Mouse (Mus musculus) left cerebral cortex, adult 8-10 months (tissue): ENCODE measurements around the gene Pcsk6. TPM values are rescaled to one million over a fixed set of nuclear protein-coding genes. Genes with fewer than 3 reads are reported as not detected.
"Not testable (repeated sequence)": the region's sequence is repeated elsewhere in the genome, so short reads cannot be mapped to it uniquely, and the experiment has no call there.

Source experiments
- DNase-seq, 2 experiments: peaks; one replicate each; pipeline ENCODE4 v3.0.0; 2022; ENCODE audit warnings: low spot score in 2 of 2
- total RNA-seq, 4 experiments: library from RNA; stranded (reverse); gene quantifications; 2 replicates each; pipeline ENCODE4 v1.2.4; 2022

Pcsk6 gene
- total RNA-seq, 4 experiments from 2014 or later, result 12.7 to 16.1 (median 15.1) TPM

DNA sequence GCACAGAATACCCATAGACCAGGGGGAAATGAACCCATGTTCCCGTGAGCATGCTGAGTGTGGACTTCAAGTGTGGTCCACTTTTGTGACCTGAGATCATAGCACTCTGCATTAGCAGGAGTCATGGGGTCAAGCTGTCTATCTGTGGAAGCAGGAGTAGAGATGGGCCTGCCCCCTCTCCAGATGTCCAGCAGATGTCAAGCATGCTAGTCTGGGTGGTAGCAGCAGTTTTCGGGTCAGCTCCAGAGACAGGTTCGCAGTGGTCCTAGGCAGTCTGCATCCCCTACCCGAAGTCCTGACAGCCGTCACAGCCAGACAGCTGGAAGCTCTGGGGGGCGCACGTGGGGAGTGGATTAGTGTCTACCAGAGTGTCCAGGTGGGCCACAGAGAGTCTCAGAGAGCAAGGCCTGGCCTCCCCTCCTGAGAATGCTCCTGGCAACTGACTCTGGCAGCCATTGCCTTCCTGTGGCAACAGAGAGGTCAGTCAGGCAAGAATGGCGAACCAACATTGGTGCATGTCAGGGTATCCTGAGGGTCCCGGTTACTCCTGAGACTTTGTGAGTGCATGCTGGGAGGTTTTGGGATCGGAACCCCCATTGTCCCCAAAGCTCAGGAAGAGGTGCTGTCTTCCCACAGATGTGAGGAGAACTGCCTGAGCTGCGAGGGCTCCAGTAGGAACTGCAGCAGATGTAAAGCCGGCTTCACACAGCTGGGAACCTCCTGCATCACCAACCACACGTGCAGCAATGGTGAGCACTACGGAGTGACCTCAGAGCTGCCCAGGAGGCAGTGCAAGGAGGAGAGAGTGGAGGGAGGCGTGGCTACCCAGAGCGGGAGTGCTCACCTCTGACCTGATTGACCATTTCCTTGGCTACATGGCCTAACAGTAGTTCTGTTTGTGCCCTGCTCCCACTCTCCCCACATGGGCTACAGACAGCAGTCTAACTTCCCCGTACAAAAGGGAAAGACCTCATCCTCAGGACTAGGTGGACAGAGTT lies 185.7 kb downstream of the Pcsk6 start:
- DNase-seq, result no peak

DNA sequence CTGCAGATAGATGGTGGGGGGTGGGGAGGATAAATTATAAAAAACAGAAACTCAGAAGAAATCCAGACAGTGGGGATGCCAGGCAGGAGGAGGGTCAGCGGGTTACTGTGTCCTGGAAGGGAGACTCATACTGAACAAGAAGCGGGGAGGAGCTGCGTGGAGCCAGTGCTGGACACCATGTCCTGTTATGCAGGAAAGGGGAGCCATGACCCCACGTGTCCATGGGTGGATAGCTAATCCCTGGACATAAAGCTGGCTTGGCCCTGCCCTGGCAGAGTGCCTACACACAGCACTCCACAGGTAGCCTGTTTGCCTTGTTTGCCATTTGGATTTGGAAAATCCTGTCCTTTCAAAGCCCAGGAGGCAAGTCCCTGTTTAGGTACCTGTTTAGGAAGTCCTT lies 186.4 kb downstream of the Pcsk6 start:
- DNase-seq, result no peak

DNA sequence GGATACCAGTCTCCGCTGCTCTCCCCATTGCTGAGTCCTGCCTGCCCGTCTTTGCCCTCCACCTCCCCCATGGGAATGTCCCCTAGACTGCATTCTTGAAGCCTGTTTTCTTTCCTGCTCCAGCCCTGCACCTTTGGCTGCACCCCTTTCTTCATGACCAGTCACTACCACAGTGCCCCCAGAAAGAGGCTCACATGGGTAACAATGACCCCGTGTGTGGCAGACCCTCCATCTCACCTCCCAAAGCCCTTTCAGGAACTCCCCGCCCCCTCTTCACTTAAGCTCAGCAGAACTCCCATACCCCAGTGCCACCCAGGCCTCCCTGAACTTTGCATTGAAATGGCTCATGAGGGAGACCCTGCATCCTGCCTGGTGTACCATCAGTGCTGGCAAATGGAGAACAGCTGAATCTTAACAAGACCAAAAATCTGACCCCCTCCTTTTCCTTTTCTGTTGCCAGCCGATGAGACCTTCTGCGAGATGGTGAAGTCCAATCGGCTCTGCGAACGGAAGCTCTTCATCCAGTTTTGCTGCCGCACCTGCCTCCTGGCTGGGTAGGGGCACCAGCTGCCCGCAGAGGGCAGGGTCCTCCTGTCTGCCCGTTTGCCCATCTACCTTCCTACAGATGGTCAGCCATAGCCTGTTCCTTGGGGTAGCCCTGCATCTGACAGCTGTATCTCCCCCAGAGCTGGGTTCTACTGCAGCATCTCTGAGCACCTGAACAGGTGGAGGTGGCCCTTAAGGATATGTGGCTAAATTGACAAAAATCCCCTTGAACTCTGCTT lies 187.1 kb downstream of the Pcsk6 start:
- no peak for DNase-seq

DNA sequence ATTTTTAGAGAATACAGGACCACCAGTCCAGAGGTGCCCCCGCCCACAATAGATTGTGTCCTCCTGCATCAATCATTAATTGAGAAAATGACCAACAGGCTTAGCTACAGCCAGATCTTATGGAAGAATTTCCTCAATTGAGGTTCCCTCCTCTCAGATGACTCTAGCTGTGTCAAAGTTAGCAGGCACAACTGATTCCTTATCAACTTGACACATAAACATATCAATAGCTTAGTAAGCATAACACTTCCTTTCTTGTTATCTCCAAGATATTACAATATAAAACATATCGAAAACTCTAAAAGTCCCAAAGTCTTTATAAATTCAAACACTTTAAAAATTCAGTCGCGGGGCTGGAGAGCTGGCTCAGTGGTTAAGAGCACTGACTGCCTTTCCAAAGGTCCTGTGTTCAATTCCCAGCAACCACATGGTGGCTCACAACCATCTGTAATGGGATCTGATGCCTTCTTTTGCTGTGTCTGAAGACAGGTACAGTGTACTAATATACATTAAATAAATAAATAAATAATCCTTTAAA lies 192.5 kb downstream of the Pcsk6 start:
- no peak for DNase-seq

DNA sequence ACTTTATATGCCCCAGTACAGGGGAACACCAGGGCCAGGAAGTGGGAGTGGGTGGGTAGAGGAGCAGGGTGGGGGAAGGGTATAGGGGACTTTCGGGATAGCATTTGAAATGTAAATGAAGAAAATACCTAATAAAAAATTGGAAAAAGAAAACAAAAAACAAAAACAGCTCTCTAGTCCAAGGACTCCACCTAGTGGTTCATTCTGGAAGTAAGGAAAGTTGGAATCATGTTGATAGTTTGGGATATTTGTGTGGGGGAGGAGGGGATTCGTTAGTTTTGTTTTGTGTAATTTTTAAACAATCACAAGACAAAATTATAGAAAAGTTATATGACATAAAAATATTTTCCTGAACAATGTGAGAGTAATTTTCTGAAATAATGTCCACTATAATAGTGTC lies 193.8 kb downstream of the Pcsk6 start:
- not testable (repeated sequence) for DNase-seq

DNA sequence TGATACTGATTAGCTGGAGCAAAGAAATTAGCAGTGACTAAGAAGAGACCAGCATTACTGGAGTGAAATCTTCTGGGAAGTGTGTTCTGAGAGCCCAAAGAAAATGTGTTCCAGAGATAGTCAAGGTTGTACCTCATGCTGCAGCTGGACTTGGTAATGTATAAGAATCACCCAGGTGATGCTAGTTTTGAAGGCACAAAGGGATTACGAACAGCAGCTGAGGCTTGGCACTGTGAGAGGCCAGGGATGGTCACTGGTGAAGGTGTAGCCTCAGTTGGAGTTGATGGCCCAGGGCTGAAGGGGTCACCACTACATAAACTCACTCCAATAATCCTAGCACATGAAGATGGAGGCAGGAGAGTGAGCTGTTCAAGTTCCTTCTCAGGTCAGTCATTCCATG lies 197.2 kb downstream of the Pcsk6 start, which contains the start of gene Snrpa1:
Snrpa1 (plus strand) TSS at position 301 of the 400 bp plus-strand sequence.
- DNase-seq, result no peak

DNA sequence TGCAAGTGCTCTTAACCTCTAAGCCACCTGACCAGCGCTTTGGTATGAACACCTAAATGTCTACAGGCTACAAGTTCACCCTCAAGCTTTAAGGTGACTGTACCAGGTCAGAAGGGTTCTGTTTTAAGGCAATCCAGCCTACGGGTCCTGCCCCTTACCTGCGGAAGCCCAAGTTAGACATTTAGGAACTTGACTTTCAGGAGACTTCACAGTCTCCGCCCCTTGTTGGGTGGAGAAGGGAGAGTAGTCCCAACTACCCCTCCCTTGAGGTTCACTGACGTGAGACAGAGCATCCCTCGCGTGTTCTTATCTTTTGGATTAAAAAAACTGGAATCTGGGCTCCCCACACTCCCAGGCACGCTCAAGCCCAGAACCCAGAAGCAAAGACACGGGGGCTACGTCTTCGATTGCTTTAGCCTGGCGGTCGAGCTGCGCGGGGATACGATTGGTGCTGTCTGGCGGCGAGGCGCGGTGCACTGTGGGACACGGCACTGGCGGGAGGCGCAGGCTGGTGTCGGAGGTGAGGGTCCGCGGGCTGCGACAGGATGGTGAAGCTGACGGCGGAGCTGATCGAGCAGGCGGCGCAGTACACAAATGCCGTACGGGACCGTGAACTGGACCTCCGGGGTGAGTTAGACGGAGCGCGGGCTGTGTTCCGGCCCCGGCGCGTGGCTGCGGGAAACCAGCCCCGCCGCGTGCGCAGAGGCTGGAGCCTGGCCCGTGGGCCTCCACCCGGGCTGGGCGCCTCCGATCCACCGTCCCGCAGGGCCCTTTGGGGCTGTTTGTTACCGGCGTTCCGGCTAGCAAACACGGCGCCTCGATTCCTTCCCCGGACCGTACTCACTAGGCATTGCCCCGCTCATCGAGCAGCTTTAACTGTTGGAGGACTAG lies 198.8 kb downstream of the Pcsk6 start:
- peak; percentile 62 to 77 for DNase-seq

DNA sequence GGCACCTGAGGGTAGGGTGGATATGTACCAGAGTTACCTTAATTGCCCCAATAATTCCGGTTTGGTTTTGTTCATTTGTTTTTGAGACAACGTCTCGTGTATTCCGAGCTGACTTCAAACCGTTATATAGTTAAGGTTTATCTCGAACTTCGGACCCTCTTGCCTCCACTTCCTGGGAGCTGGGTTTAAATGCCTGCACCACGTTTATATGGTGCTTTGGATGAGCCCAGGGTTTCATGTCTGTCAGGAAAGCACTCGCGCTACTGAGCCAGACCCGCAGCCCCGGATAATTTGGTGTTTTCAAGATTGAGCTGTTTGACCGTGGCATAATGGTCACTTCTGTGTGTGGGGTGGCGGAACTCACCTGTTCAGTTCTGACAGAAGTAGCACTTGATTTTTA lies 199.5 kb downstream of the Pcsk6 start:
- no peak for DNase-seq

DNA sequence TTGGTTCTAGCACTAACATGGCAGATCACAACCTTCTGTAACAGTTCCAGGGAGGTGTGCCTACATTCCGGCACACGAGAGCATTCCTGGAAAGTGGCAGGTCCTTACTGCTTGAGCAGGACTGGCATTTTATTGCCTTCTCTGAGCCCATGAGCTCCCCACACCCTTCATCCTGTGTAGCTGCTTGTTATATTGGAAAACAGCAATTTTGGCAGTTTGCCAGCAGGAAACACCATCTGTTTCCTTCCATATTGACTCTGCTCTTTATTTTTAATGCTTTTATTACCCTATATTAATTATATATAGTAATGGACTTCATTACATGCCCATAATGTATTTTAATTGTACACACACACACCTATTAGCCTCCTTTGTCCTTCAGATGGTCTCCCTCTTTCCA lies 214.9 kb downstream of the Pcsk6 start:
- no peak for DNase-seq

DNA sequence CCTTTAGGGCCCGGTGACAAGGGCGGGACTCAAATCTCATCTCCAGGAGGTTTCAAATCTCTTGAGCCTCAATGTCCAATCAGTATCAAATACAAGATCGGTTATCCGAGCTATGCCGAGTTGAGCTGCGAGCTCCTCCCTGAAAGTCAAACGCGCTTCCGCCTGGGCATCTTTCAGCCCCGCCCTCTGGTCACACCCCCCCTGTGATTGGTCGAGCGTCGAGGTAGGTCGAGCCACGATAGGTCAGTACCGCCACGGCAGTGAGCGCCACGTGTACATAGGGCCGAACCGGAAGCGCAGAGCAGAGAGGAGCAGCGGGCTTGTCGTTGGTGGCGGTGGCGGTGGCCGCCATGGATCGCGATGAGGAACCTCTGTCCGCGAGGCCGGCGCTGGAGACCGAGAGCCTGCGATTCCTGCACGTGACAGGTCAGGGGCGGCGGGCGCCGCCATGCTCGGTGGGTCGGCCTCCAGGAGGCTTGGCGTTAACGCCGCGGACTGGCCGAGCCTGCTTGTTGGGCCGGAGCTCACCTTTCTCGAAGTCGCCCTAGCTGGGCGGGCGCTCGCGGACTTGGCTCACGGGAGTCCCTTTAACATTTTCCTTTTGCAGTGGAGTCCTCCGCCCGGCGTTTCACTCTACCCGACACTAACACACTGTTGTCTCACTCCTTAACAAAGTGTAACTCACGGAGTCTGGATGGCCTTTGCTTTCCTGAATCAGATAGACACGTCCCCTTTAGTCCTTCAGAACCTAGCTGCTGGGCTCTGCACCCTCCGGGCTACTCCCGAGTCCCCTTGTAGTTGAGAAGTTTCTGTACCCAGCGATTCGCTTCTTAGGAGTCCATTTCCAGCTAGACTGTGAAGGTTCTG lies 218.1 kb downstream of the Pcsk6 start, which contains the start of gene Selenos:
Selenos (plus strand) TSS at position 286 of the 867 bp plus-strand sequence.
- peak; percentile 85 to 97 for DNase-seq

DNA sequence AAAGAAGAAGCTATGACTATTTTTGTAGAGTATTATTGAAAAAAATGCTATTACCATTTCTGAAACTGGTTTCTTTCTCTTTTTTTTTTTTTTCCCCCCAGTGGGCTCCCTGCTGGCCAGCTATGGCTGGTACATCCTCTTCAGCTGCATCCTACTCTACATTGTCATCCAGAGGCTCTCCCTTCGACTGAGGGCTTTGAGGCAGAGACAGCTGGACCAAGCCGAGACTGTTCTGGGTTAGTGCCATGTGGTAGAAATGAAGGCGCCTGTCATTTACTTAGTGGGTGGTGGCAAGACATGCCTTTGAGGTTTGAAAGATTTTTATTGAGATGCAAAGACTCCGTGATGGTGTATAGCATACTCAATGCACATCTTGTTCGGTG lies 218.7 kb downstream of the Pcsk6 start:
- DNase-seq, result no peak

DNA sequence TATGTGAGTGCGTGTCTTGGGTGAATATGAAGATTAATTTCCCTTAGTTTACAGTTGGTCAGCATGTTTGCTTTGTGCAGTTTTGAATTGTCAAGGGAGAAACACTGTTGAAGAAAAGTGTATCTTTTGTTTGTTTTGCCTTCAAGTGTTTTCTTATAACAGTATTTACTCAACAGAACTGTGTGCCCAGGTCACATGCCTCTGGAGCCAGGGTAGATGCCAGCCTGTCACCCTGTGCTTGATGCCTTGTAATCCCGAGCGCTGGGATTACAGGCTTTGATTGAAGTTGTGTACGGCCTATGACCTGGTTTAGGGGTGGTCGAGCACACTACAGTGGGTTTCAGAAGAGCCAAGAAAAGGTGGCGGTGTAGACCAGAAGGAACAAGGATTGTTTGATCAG lies 222.2 kb downstream of the Pcsk6 start:
- DNase-seq, result no peak

DNA sequence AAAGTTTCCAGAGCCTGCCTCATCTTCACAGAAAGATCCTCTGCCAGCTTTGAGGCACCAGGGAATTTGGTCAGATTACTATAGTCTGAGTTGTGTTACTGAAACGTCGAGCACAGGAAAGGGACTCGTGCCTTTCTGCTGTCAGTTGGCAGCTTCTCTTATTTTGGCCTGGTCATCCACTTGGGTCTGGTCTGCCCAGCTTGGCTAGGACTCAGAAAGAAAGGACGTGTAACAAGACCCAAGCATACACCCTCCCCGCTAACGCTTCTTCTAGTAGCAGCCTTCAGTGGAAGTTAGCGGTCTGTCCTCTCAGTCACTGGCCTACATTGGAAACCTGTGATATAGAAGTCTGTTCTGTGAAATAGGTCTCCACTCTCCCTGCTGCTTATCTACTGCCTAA lies 223.0 kb downstream of the Pcsk6 start:
- no peak for DNase-seq

DNA sequence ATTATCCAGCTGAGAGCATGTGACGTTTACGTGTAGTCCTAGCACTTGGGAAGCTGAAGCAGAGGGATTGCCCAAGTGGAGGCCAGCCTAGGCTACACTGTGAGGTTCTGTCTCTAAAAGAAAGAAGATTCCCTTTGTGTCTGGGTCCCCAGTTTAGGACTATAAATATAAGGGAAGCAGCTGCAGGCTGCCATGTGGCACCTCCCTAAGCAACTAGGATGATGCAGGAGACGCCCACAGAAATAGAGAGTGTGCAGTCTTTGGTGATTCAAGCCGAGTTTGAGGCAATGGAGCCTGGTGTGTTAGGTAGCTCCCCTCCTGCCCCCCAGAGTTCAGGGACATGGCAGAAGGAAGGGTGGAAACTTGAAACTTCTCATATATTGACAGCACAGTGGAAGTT lies 226.1 kb downstream of the Pcsk6 start:
- peak in 1 of 2 experiments; percentile 64 for DNase-seq

DNA sequence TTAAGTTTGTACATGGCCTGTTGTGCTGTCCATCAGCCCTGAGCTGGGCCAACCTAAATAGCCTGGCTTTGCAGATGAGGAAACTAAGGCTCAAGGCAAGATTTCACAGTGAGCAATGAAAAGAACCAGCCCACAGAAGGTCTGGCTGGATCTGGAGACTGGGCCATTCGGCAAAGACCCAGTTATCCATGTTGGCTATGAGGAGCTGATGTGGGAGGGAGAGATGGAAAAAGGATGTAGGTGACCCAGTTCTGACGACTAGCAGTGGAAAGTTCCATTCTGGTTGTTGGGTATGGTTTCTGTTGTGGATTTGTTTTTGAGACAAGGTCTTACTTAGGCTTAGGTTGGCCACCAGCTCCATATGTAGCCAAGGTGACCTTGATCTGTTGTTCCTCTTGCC lies 226.5 kb downstream of the Pcsk6 start:
- DNase-seq, result peak in 1 of 2 experiments; percentile 50

DNA sequence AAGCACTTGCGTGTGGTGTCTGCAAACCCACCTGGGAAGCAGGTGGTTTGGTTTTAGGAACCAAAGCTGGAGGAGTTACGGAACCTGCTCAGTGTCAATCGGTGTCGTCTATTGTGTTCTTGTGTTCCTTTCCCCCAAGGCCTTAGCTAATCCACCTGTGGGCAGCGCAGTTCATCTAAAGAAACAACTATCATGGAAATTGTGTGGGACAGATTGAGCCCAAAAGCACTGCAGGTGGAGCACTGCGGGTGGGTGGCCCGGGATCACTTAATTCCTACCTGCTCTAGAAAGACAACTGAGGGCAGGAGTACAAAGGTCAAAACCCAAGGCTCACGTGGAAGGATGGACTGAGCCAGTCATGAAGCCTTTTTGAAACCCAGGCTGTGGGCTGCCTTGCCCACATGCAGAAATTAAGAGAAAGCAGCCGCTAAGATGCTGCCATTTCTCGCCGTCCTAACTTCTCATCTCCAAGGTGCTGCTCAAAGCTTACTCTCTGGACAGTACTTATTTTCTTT lies 229.2 kb downstream of the Pcsk6 start:
- DNase-seq, result no peak

DNA sequence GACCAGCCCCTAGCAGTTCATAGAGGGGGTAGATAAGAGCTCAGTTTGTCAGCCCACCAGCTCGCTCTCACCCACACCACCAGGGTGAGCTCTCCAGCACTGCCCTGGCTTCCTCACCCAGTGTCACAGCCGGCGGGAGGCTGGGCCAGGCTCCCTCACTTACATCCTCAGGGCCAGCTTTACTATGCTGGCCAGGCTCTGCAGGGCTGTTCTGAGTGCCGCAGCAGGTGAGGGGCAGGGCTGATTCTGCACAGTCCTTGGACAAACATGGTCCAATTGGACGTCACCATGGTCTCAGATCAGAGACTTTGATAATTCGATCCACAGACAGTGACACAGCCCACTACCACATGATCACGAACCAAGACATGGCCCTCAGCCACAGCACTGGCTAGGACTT lies 230.0 kb downstream of the Pcsk6 start:
- DNase-seq, result no peak

DNA sequence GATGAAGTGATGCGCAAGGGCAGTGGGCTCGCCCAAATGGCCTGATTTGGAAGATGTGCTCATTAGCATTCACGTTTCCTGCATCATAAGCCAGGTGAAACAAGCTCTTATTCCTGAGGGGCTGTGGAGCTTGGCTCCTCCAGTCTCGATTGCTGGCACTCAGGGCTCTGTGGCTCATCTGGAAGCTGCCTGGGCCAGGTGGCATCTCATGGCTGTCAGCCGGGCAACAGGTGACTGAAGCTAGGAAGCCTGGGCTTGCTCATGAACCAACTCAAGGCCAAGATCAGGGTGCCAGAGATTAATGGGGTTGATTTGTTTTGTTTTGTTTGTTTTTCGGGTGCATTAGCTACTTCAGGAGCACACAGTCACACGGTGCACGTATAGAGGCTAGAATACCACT lies 231.1 kb downstream of the Pcsk6 start:
- no peak for DNase-seq

DNA sequence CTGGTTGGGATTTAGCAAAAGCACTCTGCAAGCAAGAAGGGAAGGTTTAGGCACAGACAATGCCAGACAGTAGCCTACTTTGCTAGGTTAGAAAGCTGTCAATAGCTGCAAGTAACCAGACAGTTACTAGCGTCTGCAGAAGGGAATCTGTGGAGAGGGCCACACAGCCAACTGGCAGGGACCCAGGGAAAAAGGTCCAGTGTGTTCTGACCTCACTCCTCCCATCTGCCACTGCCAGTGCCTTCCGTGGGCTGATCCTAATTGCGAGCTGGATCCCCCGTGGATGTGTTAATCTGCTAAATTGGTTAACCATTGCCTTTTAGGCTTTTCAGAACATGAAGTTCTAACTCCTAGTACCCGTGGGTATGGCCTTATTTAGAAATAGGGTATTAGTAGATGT lies 232.6 kb downstream of the Pcsk6 start:
- DNase-seq, result no peak

DNA sequence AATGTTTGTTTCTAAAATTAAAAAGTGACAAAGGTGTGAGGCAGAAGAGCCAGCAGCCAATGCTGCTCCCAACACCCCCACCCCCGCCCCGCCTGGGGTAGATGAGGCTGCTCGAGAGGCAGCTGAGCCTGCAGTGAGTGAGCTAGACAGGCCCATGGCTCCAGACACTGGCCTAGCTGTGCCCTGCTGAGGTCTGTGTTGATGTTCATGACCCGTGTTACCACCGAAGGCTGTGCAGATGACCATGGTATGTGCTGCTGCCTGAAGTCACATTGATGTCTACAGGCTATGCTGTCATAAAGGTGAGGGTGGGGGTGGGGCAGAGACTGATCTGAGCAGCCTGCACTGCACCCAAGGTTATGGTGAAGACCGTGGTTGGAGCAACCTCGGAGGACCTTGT lies 237.3 kb downstream of the Pcsk6 start:
- DNase-seq, result no peak
